Mouse (Mus musculus): Measurements from ENCODE around the gene Actr10. TPM values are rescaled to one million over a fixed set of nuclear protein-coding genes. Genes with fewer than 3 reads are reported as not detected.

Actr10 gene
- total and polyA plus RNA-seq, 3 experiments: 60.2 to 168 (median 135) TPM

- no peaks in the 10 kb centered on the region for H3K9me3 ChIP-seq (replicated peaks; ENCODE audit: low read length)
- no peaks in the 10 kb centered on the region for H3K79me2 ChIP-seq (replicated peaks; ENCODE audit: control insufficient read depth, extremely low read depth, insufficient read depth, poor library complexity, severe bottlenecking)
- no peak overlapping the region for H3K4me2 ChIP-seq (ENCODE audit: insufficient read depth, low read depth, poor library complexity, severe bottlenecking)
- H3K4me3 ChIP-seq (replicated peaks in 1 of 3; ENCODE audit: low read depth in 2 of 3, low read length in 2 of 3, poor library complexity in 1 of 3): no peak overlapping the region
- dilution Hi-C loops (cut with MboI; ENCODE audit: extremely low pct_ligation_motif_present, extremely low pct_unique_long_range_greater_than_20kb, low sequenced_read_pairs) (no loop called here), in situ Hi-C loops (cut with MboI; ENCODE audit: low pct_ligation_motif_present, low pct_unique_long_range_greater_than_20kb, low sequenced_read_pairs) (no loop called here)
- H3K36me3 ChIP-seq (replicated peaks in 1 of 2; ENCODE audit: control insufficient read depth in 1 of 2, insufficient read depth in 1 of 2, low read length in 1 of 2): peaks cover 0 to 40% of the 10 kb centered on the region in 2 experiments
- TF ChIP-seq CHD1 (IDR thresholded peaks at IDR 0.05; ENCODE audit: low read depth, low read length) (no peak), UBTF (IDR thresholded peaks at IDR 0.05; ENCODE audit: low read depth, low read length) (no peak), TCF12 (IDR thresholded peaks at IDR 0.05; ENCODE audit: low read depth, low read length) (no peak), EP300 (IDR thresholded peaks at IDR 0.05; ENCODE audit: low read length) (no peak), ZKSCAN1 (IDR thresholded peaks at IDR 0.05; ENCODE audit: borderline replicate concordance, low read depth, low read length) (no peak), JUN (IDR thresholded peaks at IDR 0.05; ENCODE audit: insufficient read depth, low read depth, low read length) (no peak), MAX (IDR thresholded peaks at IDR 0.05; ENCODE audit: low read length) (no peak), MAZ (IDR thresholded peaks at IDR 0.05; ENCODE audit: low read depth, low read length) (no peak), POLR2A (IDR thresholded peaks at IDR 0.05; ENCODE audit: low read depth, low read length) (no peak), MYC (IDR thresholded peaks at IDR 0.05; ENCODE audit: low read depth, low read length) (no peak), CTCF (conservative IDR thresholded peaks at IDR 0.05 in 1 of 2, IDR thresholded peaks at IDR 0.05 in 1 of 2; ENCODE audit: low read depth in 2 of 2, low read length in 2 of 2) (no peak), MAFK (IDR thresholded peaks at IDR 0.05; ENCODE audit: insufficient replicate concordance, low read length) (no peak), GABPA (IDR thresholded peaks at IDR 0.05; ENCODE audit: insufficient replicate concordance, low read depth, low read length) (no peak), RCOR1 (conservative IDR thresholded peaks at IDR 0.05; ENCODE audit: low read depth, low read length) (no peak), HCFC1 (IDR thresholded peaks at IDR 0.05; ENCODE audit: low read depth, low read length) (no peak)
- H3K27me3 ChIP-seq (replicated peaks): no peaks in the 10 kb centered on the region
- no peak overlapping the region for H3K9ac ChIP-seq (ENCODE audit: insufficient read depth, low read depth)
- H3K27ac ChIP-seq (ENCODE audit: insufficient read depth, low read depth): no peak overlapping the region
- H3K4me1 ChIP-seq (ENCODE audit: control insufficient read depth in 1 of 2, insufficient read depth in 2 of 2): peaks cover 5 to 13% of the 10 kb centered on the region in 2 experiments; a peak in 3 of 4 replicates
- no peak for DNase-seq (ENCODE audit: extremely low read depth)
Measured at GRCm38 (mm10) chr12:70890405-70890804, 47.3 kb upstream of the Actr10 start.

GRCm38 (mm10) chr12:70890874-70891470, 46.7 kb upstream of the Actr10 start:
- H3K9ac ChIP-seq (ENCODE audit: insufficient read depth, low read depth): no peak overlapping the region
- no peak overlapping the region for H3K27ac ChIP-seq (ENCODE audit: insufficient read depth, low read depth)
- H3K27me3 ChIP-seq (replicated peaks): no peaks in the 10 kb centered on the region
- no peak for DNase-seq (ENCODE audit: extremely low read depth)
- in situ Hi-C loops (cut with MboI; ENCODE audit: low pct_ligation_motif_present, low pct_unique_long_range_greater_than_20kb, low sequenced_read_pairs) (no loop called here), dilution Hi-C loops (cut with MboI; ENCODE audit: extremely low pct_ligation_motif_present, extremely low pct_unique_long_range_greater_than_20kb, low sequenced_read_pairs) (no loop called here)
- H3K4me2 ChIP-seq (ENCODE audit: insufficient read depth, low read depth, poor library complexity, severe bottlenecking): no peak overlapping the region
- H3K9me3 ChIP-seq (replicated peaks; ENCODE audit: low read length): no peaks in the 10 kb centered on the region
- H3K79me2 ChIP-seq (replicated peaks; ENCODE audit: control insufficient read depth, extremely low read depth, insufficient read depth, poor library complexity, severe bottlenecking): no peaks in the 10 kb centered on the region
- no peak overlapping the region for H3K4me3 ChIP-seq (replicated peaks in 1 of 3; ENCODE audit: low read depth in 2 of 3, low read length in 2 of 3, poor library complexity in 1 of 3)
- peaks cover 0 to 38% of the 10 kb centered on the region in 2 experiments for H3K36me3 ChIP-seq (replicated peaks in 1 of 2; ENCODE audit: control insufficient read depth in 1 of 2, insufficient read depth in 1 of 2, low read length in 1 of 2)
- peaks cover 5 to 13% of the 10 kb centered on the region in 2 experiments; a peak in 3 of 4 replicates for H3K4me1 ChIP-seq (ENCODE audit: control insufficient read depth in 1 of 2, insufficient read depth in 2 of 2)
- TF ChIP-seq ZKSCAN1 (IDR thresholded peaks at IDR 0.05; ENCODE audit: borderline replicate concordance, low read depth, low read length) (no peak), IRF4 (IDR thresholded peaks at IDR 0.05; ENCODE audit: low read depth, low read length) (no peak), POLR2A (IDR thresholded peaks at IDR 0.05; ENCODE audit: low read depth, low read length) (no peak), EP300 (IDR thresholded peaks at IDR 0.05; ENCODE audit: low read length) (no peak), RCOR1 (conservative IDR thresholded peaks at IDR 0.05; ENCODE audit: low read depth, low read length) (no peak), MAX (IDR thresholded peaks at IDR 0.05; ENCODE audit: low read length) (no peak), ZMIZ1 (IDR thresholded peaks at IDR 0.05; ENCODE audit: low read depth, low read length) (no peak), BHLHE40 (IDR thresholded peaks at IDR 0.05; ENCODE audit: low read depth, low read length) (0 out of 2 replicates have a peak, but pooled peaks have one; percentile 11), RAD21 (IDR thresholded peaks at IDR 0.05; ENCODE audit: low read depth, low read length) (no peak), JUN (IDR thresholded peaks at IDR 0.05; ENCODE audit: insufficient read depth, low read depth, low read length) (no peak), HCFC1 (IDR thresholded peaks at IDR 0.05; ENCODE audit: low read depth, low read length) (no peak), MYC (IDR thresholded peaks at IDR 0.05; ENCODE audit: low read depth, low read length) (no peak), SMC3 (IDR thresholded peaks at IDR 0.05; ENCODE audit: low read depth, low read length) (no peak), UBTF (IDR thresholded peaks at IDR 0.05; ENCODE audit: low read depth, low read length) (0 out of 2 replicates have a peak, but pooled peaks have one; percentile 37), SIN3A (IDR thresholded peaks at IDR 0.05; ENCODE audit: low read length) (no peak), POLR2AphosphoS2 (IDR thresholded peaks at IDR 0.05; ENCODE audit: low read depth, low read length) (no peak), GABPA (IDR thresholded peaks at IDR 0.05; ENCODE audit: insufficient replicate concordance, low read depth, low read length) (no peak), TBP (conservative IDR thresholded peaks at IDR 0.05; ENCODE audit: low read depth, low read length) (0 out of 2 replicates have a peak, but pooled peaks have one; percentile 68)
